Mouse (Mus musculus) heart, adult 9 months (tissue): ENCODE measurements at regions not wholly inside any gene's neighbourhood (a gene's known extent, or its start where the extent isn't known, plus 50 kb on each side); places are given as distances from the start of the nearest gene placed in this dataset.
A peak's percentile ranks its signal among the peaks of the same experiment; 100 is the strongest.

Experiments used
- DNase-seq, 2 experiments: peaks; one replicate each; pipeline ENCODE4 v3.0.0; 2022; ENCODE audit warnings: low spot score in 2 of 2

GRCm38 (mm10) chr5:75466941-75467340, 107.8 kb upstream of the Kit start:
- DNase-seq, result no peak

- no peak for DNase-seq
Measured at GRCm38 (mm10) chr5:75467916-75468315, 106.8 kb upstream of the Kit start.

GRCm38 (mm10) chr5:75471010-75471409, 103.7 kb upstream of the Kit start:
- DNase-seq, result no peak

GRCm38 (mm10) chr5:75472484-75472883, 102.2 kb upstream of the Kit start:
- no peak for DNase-seq

GRCm38 (mm10) chr5:75475414-75475813, 99.3 kb upstream of the Kit start:
- DNase-seq, result no peak

GRCm38 (mm10) chr5:75478499-75478898, 96.2 kb upstream of the Kit start:
- DNase-seq, result no peak

GRCm38 (mm10) chr5:75479149-75479548, 95.6 kb upstream of the Kit start:
- DNase-seq, result no peak

GRCm38 (mm10) chr5:75481595-75481994, 93.1 kb upstream of the Kit start:
- no peak for DNase-seq

GRCm38 (mm10) chr5:75484330-75484729, 90.4 kb upstream of the Kit start:
- DNase-seq, result no peak

GRCm38 (mm10) chr5:75490806-75491205, 83.9 kb upstream of the Kit start:
- no peak for DNase-seq

GRCm38 (mm10) chr5:75494143-75494542, 80.6 kb upstream of the Kit start:
- no peak for DNase-seq

- no peak for DNase-seq
Measured at GRCm38 (mm10) chr5:75499053-75499452, 75.7 kb upstream of the Kit start.

GRCm38 (mm10) chr5:75499695-75500094, 75.0 kb upstream of the Kit start:
- DNase-seq, result no peak

- peak; percentile 4 to 8 for DNase-seq
Measured at GRCm38 (mm10) chr5:75500654-75501416, 73.9 kb upstream of the Kit start.

GRCm38 (mm10) chr5:75503673-75504072, 71.0 kb upstream of the Kit start:
- DNase-seq, result no peak

- no peak for DNase-seq
Measured at GRCm38 (mm10) chr5:75512521-75513422, 61.9 kb upstream of the Kit start.

- no peak for DNase-seq
Measured at GRCm38 (mm10) chr5:75518213-75518612, 56.5 kb upstream of the Kit start.

GRCm38 (mm10) chr5:75523041-75523678, 51.6 kb upstream of the Kit start:
- DNase-seq, result no peak
